Mouse (Mus musculus) central nervous system, embryonic 18 days (tissue): ENCODE data around the gene Vmn2r1. TPM values are rescaled to one million over a fixed set of nuclear protein-coding genes. Genes with fewer than 3 reads are reported as not detected.

Experiments
- polyA plus RNA-seq: library from polyadenylated mRNA; depleted of rRNA; stranded (reverse); fragments of >200 nt; gene quantifications from 2 replicates; pipeline ENCODE4 v1.2.3, GENCODE M21; 2012; rRNA removed

The Vmn2r1 gene
- polyA plus RNA-seq = 0.51 and 0.54 TPM in 2 replicates

DNA sequence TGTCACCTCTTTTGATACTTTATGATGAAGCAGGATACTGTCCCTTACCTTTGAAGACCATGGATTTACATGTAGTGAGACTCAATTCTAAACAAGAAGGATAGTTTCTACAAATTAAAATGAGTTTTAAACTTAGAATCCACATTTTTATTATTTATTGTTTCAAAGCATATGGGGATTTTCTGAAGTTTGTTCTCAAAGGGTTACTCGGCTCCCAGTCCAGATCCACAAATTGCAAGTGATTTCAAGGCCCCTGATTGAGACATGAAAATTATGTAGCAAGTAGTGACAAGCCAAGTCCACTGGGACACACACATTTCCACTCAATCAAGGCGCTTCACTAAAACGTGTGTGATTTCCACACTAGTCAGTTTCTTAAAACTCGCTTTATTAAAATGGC, at the start of gene Vmn2r1:
Vmn2r1 (plus strand) TSS at position 301 of the 400 bp plus-strand sequence.

GRCm38 (mm10) chr3:64141878-64142508, 60.6 kb downstream of the Vmn2r1 start, which contains the start of gene Vmn2r2:
Gene Vmn2r2 (minus strand): TSS chr3:64141928.

Other genes with a start within 250 kb of the Vmn2r1 start
- gene Plch1, start 182.1 kb upstream of the Vmn2r1 start, polyA plus RNA-seq = 8.8 and 10.6 TPM in 2 replicates
- gene E130311K13Rik, start 152.1 kb upstream of the Vmn2r1 start, polyA plus RNA-seq = 6.4 and 7.2 TPM in 2 replicates
- 16.4 and 18.4 TPM in 2 replicates for gene Slc33a1, start 116.8 kb upstream of the Vmn2r1 start, polyA plus RNA-seq
- gene Gmps, start 105.4 kb upstream of the Vmn2r1 start, polyA plus RNA-seq = 18.4 and 18.9 TPM in 2 replicates
- 0.01 TPM in 1 of 2 replicates, not detected in the other for gene Vmn2r2, start 60.4 kb downstream of the Vmn2r1 start, polyA plus RNA-seq
- not detected in 2 replicates for gene Vmn2r3, start 208.2 kb downstream of the Vmn2r1 start, polyA plus RNA-seq